Mouse (Mus musculus) splenic B cell, adult 2 months (primary cell): ENCODE measurements around the gene Ngp.
A peak's percentile ranks its signal among the peaks of the same experiment; 100 is the strongest.
"Not testable (repeated sequence)": the region's sequence is repeated elsewhere in the genome, so short reads cannot be mapped to it uniquely, and the experiment has no call there.

Experiments used
- DNase-seq: peaks from one replicate; pipeline ENCODE4 v3.0.0-alpha.2; 2011; ENCODE audit warnings: low read depth, low spot score
- H3K27me3 ChIP-seq: 2 replicates; pipeline ENCODE4 v1.6.1; 2012; ENCODE audit warnings: mild to moderate bottlenecking, low read length, moderate library complexity, mixed read lengths; ENCODE audit not compliant: control insufficient read depth, poor library complexity, insufficient read depth, severe bottlenecking
- H3K36me3 ChIP-seq: 2 replicates; pipeline ENCODE4 v1.6.1; 2012; ENCODE audit warnings: mild to moderate bottlenecking, low read length, moderate library complexity, mixed read lengths; ENCODE audit not compliant: control insufficient read depth, poor library complexity, insufficient read depth, severe bottlenecking

Ngp gene

GRCm38 (mm10) chr9:110419511-110420112, at the start of gene Ngp:
TSS of gene Ngp (plus strand) at chr9:110419747.
- Histone ChIP-seq H3K36me3 (no peaks in the 10 kb centered on the region), H3K27me3 (no peaks in the 10 kb centered on the region)
- no peak for DNase-seq

- H3K27me3 ChIP-seq: no peaks in the 10 kb centered on the region
- peaks cover 8% of the 10 kb centered on the region; the same call in 1 of the 2 replicates for H3K36me3 ChIP-seq
- no peak for DNase-seq
Observed at GRCm38 (mm10) chr9:110369860-110370259, 49.7 kb upstream of the Ngp start.

- no peak for DNase-seq
- peaks cover 7% of the 10 kb centered on the region; the same call in 1 of the 2 replicates for H3K36me3 ChIP-seq
- H3K27me3 ChIP-seq: no peaks in the 10 kb centered on the region
Observed at GRCm38 (mm10) chr9:110373871-110374270, 45.7 kb upstream of the Ngp start.

GRCm38 (mm10) chr9:110375668-110376067, 43.9 kb upstream of the Ngp start:
- DNase-seq: no peak

GRCm38 (mm10) chr9:110377655-110378054, 41.9 kb upstream of the Ngp start:
- not testable (repeated sequence) for H3K27me3 ChIP-seq, H3K36me3 ChIP-seq, DNase-seq

More at GRCm38 (mm10) chr9:110375668-110376067, 43.9 kb upstream of the Ngp start:
- H3K36me3 ChIP-seq: peaks cover 7% of the 10 kb centered on the region
- no peaks in the 10 kb centered on the region for H3K27me3 ChIP-seq

- H3K27me3 ChIP-seq: no peaks in the 10 kb centered on the region
- DNase-seq: no peak
- no peaks in the 10 kb centered on the region; the same call in 1 of the 2 replicates for H3K36me3 ChIP-seq
Observed at GRCm38 (mm10) chr9:110379361-110379760, 40.2 kb upstream of the Ngp start.

GRCm38 (mm10) chr9:110380662-110381061, 38.9 kb upstream of the Ngp start:
- no peak for DNase-seq
- no peaks in the 10 kb centered on the region for H3K27me3 ChIP-seq
- H3K36me3 ChIP-seq: no peaks in the 10 kb centered on the region; the same call in none of the 2 replicates

GRCm38 (mm10) chr9:110381292-110381691, 38.3 kb upstream of the Ngp start:
- Histone ChIP-seq H3K36me3 (no peaks in the 10 kb centered on the region; the same call in none of the 2 replicates), H3K27me3 (no peaks in the 10 kb centered on the region)
- DNase-seq: no peak

GRCm38 (mm10) chr9:110384369-110384929, 35.1 kb upstream of the Ngp start:
- no peaks in the 10 kb centered on the region for H3K27me3 ChIP-seq
- H3K36me3 ChIP-seq: peaks cover 3% of the 10 kb centered on the region
- DNase-seq: no peak

- DNase-seq: no peak
- Histone ChIP-seq H3K27me3 (no peaks in the 10 kb centered on the region), H3K36me3 (peaks cover 12% of the 10 kb centered on the region)
Observed at GRCm38 (mm10) chr9:110388011-110388410, 31.5 kb upstream of the Ngp start.

GRCm38 (mm10) chr9:110390843-110391242, 28.7 kb upstream of the Ngp start:
- no peak for DNase-seq
- Histone ChIP-seq H3K27me3 (no peaks in the 10 kb centered on the region), H3K36me3 (peaks cover 15% of the 10 kb centered on the region)

GRCm38 (mm10) chr9:110393295-110393694, 26.3 kb upstream of the Ngp start:
- DNase-seq: no peak
- Histone ChIP-seq H3K36me3 (peaks cover 12% of the 10 kb centered on the region), H3K27me3 (no peaks in the 10 kb centered on the region)

GRCm38 (mm10) chr9:110400650-110401049, 18.9 kb upstream of the Ngp start:
- DNase-seq: no peak
- H3K27me3 ChIP-seq: no peaks in the 10 kb centered on the region
- H3K36me3 ChIP-seq: peaks cover 2% of the 10 kb centered on the region; the same call in 1 of the 2 replicates

GRCm38 (mm10) chr9:110402731-110403130, 16.8 kb upstream of the Ngp start:
- Histone ChIP-seq H3K27me3 (no peaks in the 10 kb centered on the region), H3K36me3 (no peaks in the 10 kb centered on the region; the same call in 1 of the 2 replicates)
- no peak for DNase-seq

GRCm38 (mm10) chr9:110403240-110403639, 16.3 kb upstream of the Ngp start:
- not testable (repeated sequence) for H3K36me3 ChIP-seq, H3K27me3 ChIP-seq
- DNase-seq: peak; percentile 29
